Mouse (Mus musculus) hindbrain, embryonic 14.5 days (tissue): ENCODE results near the gene Arhgap9. TPM values are rescaled to one million over a fixed set of nuclear protein-coding genes. Genes with fewer than 3 reads are reported as not detected.

ENCODE experiments used
- ATAC-seq: fragments of 200-750 bp; cut with Nextera tagmentation; 2 replicates; pipeline ENCODE4 v1.8.0; 2017; ENCODE audit warnings: moderate number of reproducible peaks, mild to moderate bottlenecking, moderate TSS enrichment, moderate library complexity; ENCODE audit not compliant: low FRiP score
- DNase-seq: peaks from one replicate; pipeline ENCODE4 v3.0.0-alpha.2; 2015; ENCODE audit warnings: low spot score
- H3K27ac ChIP-seq: fragments of 300-500 bp; sonication (generic); 2 replicates; pipeline ENCODE4 v1.5.1; 2014; ENCODE audit warnings: mild to moderate bottlenecking, moderate library complexity
- H3K27me3 ChIP-seq: fragments of 300-500 bp; sonication (generic); 2 replicates; pipeline ENCODE4 v1.6.1; 2014; ENCODE audit warnings: mild to moderate bottlenecking, low read length, mixed read lengths; ENCODE audit not compliant: control insufficient read depth, insufficient read depth
- H3K36me3 ChIP-seq: fragments of 300-500 bp; sonication (generic); replicated peaks from 2 replicates; pipeline ENCODE4 v1.6.1; 2014; ENCODE audit not compliant: control insufficient read depth, insufficient read depth
- H3K4me1 ChIP-seq: fragments of 300-500 bp; sonication (generic); replicated peaks from 2 replicates; pipeline ENCODE4 v1.6.1; 2014; ENCODE audit warnings: antibody characterized with exemption, low read length, mixed read lengths; ENCODE audit not compliant: control insufficient read depth, insufficient read depth
- H3K4me2 ChIP-seq: fragments of 300-500 bp; sonication (generic); replicated peaks from 2 replicates; pipeline ENCODE4 v1.6.1; 2014; ENCODE audit warnings: mild to moderate bottlenecking, moderate library complexity
- H3K4me3 ChIP-seq: fragments of 300-500 bp; sonication (generic); replicated peaks from 2 replicates; pipeline ENCODE4 v1.5.1; 2014; ENCODE audit warnings: mild to moderate bottlenecking, low read length
- H3K9ac ChIP-seq: fragments of 300-500 bp; sonication (generic); 2 replicates; pipeline ENCODE4 v1.6.1; 2014
- H3K9me3 ChIP-seq: fragments of 300-500 bp; sonication (generic); 2 replicates; pipeline ENCODE4 v1.6.1; 2016; ENCODE audit warnings: low read length; ENCODE audit not compliant: control insufficient read depth
- WGBS: fragments of 180-500 bp; shearing (Covaris S2); extraction: QIAGEN DNeasy Blood & Tissue Kit; methylation state at CpG from one replicate; pipeline ENCODE4 v1.1.7; 2014; 5-methylcytosine and 5-hydroxymethylcytosine counted together
- polyA plus RNA-seq: library from polyadenylated mRNA; unstranded; fragments of >200 nt; fragmentation: Nextera tagmentation; extraction: Ambion mirVana; gene quantifications from 2 replicates; pipeline ENCODE4 v1.2.1, GENCODE M21; 2014

Gene Arhgap9
- polyA plus RNA-seq, 1 experiment from 2014 or later: 0.88 TPM

- Histone ChIP-seq H3K4me2 (peak overlapping the region; percentile 46), H3K9me3 (no peaks in the 10 kb centered on the region), H3K9ac (peak overlapping the region; percentile 39; the same call in 1 of the 2 replicates), H3K27ac (no peak overlapping the region), H3K27me3 (no peaks in the 10 kb centered on the region; the same call in 1 of the 2 replicates), H3K4me1 (0 out of 2 replicates have a peak, but pooled peaks cover 3% of the 10 kb centered on the region), H3K36me3 (no peaks in the 10 kb centered on the region), H3K4me3 (peak overlapping the region; percentile 17)
- DNase-seq (peak; percentile 68), ATAC-seq (peak; percentile 60; the same call in 1 of the 2 replicates)
- WGBS: 12% methylated on average over 24 of the region's 24 CpGs
Measured at GRCm38 (mm10) chr10:127350594-127351284, 29.0 kb downstream of the Arhgap9 start.

DNA sequence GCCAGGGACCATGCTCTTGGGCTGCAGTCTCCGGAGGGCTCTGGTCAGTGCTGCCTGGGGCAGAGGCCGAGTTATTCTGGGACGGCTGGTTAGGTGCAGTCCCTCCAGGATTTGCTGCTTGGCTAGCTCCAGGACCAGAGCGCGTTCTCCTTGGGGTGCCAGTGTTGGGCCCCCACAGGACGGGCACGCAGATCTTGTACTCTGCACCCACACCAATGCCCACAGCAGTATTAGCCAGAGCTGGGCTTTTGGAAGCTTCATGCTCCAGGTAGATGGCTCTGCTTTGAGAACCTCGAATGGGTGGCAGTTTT, 29.5 kb downstream of the Arhgap9 start:
- no peak for ATAC-seq
- 79% methylated on average over 8 of the region's 8 CpGs for WGBS
- no peak overlapping the region for H3K4me2 ChIP-seq
- no peak for DNase-seq
- no peaks in the 10 kb centered on the region; the same call in 1 of the 2 replicates for H3K27me3 ChIP-seq
- H3K27ac ChIP-seq: no peak overlapping the region
- H3K4me1 ChIP-seq: 0 out of 2 replicates have a peak, but pooled peaks cover 3% of the 10 kb centered on the region
- H3K9me3 ChIP-seq: no peaks in the 10 kb centered on the region
- 0 out of 2 replicates have a peak overlapping the region, but pooled peaks have one; percentile 39 for H3K9ac ChIP-seq
- H3K36me3 ChIP-seq: no peaks in the 10 kb centered on the region
- H3K4me3 ChIP-seq: no peak overlapping the region

GRCm38 (mm10) chr10:127351719-127352118, 30.0 kb downstream of the Arhgap9 start:
- Histone ChIP-seq H3K36me3 (no peaks in the 10 kb centered on the region), H3K9me3 (no peaks in the 10 kb centered on the region), H3K4me3 (no peak overlapping the region), H3K9ac (no peak overlapping the region), H3K27ac (no peak overlapping the region), H3K4me1 (0 out of 2 replicates have a peak, but pooled peaks cover 3% of the 10 kb centered on the region), H3K27me3 (no peaks in the 10 kb centered on the region; the same call in 1 of the 2 replicates), H3K4me2 (no peak overlapping the region)
- 78% methylated on average over 8 of the region's 8 CpGs for WGBS
- no peak for DNase-seq
- no peak for ATAC-seq

- Histone ChIP-seq H3K27ac (no peak overlapping the region), H3K4me3 (no peak overlapping the region), H3K9ac (no peak overlapping the region), H3K36me3 (no peaks in the 10 kb centered on the region), H3K9me3 (no peaks in the 10 kb centered on the region), H3K27me3 (no peaks in the 10 kb centered on the region; the same call in 1 of the 2 replicates), H3K4me2 (no peak overlapping the region), H3K4me1 (0 out of 2 replicates have a peak, but pooled peaks cover 3% of the 10 kb centered on the region)
- ATAC-seq (no peak), DNase-seq (no peak)
- 91% methylated on average over 9 of the region's 9 CpGs for WGBS
Measured at GRCm38 (mm10) chr10:127352187-127352586, 30.4 kb downstream of the Arhgap9 start.

DNA sequence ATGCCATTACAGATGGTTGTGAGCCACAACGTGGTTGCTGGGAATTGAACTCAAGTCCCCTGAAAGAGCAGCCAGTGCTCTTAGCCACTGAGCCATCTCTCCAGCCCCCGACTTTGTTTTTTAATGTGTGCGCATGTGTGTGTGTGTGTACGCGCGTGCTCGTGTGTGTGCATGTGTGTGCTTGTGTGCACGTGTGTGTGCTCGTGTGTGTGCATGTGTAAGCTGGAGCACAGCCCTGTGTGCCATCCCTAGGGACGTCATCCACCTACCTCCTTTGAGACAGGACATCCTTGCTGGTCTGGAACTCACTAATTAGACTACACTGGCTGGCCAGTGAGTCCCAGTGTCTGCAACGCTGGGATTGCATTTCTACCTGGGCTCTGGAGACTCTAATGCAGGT, 31.0 kb downstream of the Arhgap9 start:
- no peak overlapping the region for H3K4me3 ChIP-seq
- H3K9ac ChIP-seq: no peak overlapping the region
- WGBS: 88% methylated on average over 11 of the region's 11 CpGs
- no peak overlapping the region for H3K27ac ChIP-seq
- H3K4me2 ChIP-seq: no peak overlapping the region
- no peaks in the 10 kb centered on the region for H3K9me3 ChIP-seq
- DNase-seq: no peak
- 0 out of 2 replicates have a peak, but pooled peaks cover 3% of the 10 kb centered on the region for H3K4me1 ChIP-seq
- no peak for ATAC-seq
- no peaks in the 10 kb centered on the region; the same call in 1 of the 2 replicates for H3K27me3 ChIP-seq
- no peaks in the 10 kb centered on the region for H3K36me3 ChIP-seq

DNA sequence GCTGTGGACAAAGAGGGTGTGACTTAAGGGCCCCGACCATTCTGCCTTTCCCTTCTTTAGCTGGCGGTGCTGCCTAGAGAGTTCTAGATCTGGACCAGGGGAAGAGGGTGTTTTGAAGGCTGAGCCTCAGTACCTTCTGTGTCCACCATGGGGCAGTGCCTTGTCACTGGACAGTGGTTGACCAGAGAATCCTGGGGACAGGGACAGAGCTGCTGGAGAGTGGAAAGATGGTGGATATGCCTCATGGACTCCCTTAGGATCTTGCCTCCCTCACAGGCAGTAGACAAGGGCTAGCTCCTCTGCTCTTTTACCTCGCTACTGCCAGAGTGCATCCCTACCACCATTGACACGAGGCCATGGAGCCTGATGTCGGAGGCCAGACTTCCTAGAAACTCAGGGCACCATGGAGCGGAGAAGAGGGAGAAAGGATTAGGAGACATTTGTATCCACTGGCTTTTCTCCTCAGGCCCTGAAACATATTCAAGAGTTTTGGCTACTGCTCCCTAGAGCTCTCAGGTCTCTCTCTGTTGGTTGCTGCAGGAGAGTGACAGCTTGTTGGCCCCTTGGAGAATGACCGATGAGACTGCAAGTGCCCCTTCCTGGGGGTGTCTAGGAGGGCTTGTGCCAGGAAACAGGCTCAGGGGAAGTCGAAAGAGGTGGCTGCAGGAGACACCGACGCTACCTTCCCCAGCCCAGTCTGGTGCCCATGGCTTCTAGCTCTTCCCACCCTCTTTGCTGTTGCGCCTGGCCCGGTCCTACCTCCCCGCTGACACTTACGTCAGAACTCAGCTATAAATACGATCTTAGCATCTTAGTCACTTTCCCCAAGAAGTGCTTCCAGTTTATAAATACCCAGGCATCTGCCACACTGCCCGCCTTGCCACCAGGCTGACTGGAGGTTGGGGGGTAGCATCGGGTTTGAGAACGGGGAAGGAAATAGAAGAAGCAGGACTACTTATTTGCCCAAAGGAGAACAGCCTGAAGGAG, 32.4 kb downstream of the Arhgap9 start, which contains the start of gene Inhbe:
Inhbe (minus strand) TSS at position 503 of the 987 bp plus-strand sequence.
- Histone ChIP-seq H3K4me1 (0 out of 2 replicates have a peak, but pooled peaks cover 3% of the 10 kb centered on the region), H3K4me3 (no peak within 1 kb of the TSS), H3K27ac (no peak within 1 kb of the TSS), H3K36me3 (no peaks in the 10 kb centered on the region), H3K4me2 (no peak within 1 kb of the TSS), H3K9ac (no peak within 1 kb of the TSS), H3K9me3 (no peaks in the 10 kb centered on the region), H3K27me3 (no peaks in the 10 kb centered on the region; the same call in 1 of the 2 replicates)
- WGBS: 85% methylated on average over 18 of the region's 18 CpGs
- DNase-seq (no peak), ATAC-seq (no peak)

- Histone ChIP-seq H3K9me3 (no peaks in the 10 kb centered on the region), H3K9ac (no peak overlapping the region), H3K27ac (no peak overlapping the region), H3K4me1 (0 out of 2 replicates have a peak, but pooled peaks cover 3% of the 10 kb centered on the region), H3K4me3 (no peak overlapping the region), H3K36me3 (no peaks in the 10 kb centered on the region), H3K4me2 (no peak overlapping the region), H3K27me3 (no peaks in the 10 kb centered on the region)
- no peak for ATAC-seq
- WGBS: 49% methylated on average over 10 of the region's 10 CpGs
- DNase-seq: no peak
Measured at GRCm38 (mm10) chr10:127355336-127355735, 33.6 kb downstream of the Arhgap9 start.

DNA sequence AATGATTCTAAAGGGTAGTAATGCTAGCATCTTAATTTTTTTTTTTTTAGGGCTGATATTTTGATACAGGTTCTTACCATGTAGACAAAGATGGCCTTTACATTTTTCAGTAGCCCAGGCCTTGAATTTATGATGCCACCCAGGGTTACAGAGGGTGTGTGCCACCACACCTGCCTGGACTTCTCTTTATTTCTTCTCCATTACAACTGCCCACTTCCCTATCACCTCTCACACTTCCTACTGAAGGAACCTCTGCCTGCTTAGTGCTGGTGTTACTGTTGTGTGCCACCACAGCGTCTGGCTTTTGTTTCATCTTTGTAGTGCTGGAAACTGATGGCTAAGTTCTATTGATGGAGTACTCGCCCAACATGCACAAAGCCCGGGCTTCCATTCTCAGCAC, 39.0 kb downstream of the Arhgap9 start:
- DNase-seq (no peak), ATAC-seq (no peak)
- Histone ChIP-seq H3K27ac (no peak overlapping the region), H3K4me1 (no peaks in the 10 kb centered on the region), H3K4me3 (no peak overlapping the region), H3K4me2 (no peak overlapping the region), H3K9ac (no peak overlapping the region), H3K27me3 (no peaks in the 10 kb centered on the region), H3K9me3 (no peaks in the 10 kb centered on the region), H3K36me3 (no peaks in the 10 kb centered on the region)
- WGBS: 89% methylated on average over 3 of the region's 3 CpGs

DNA sequence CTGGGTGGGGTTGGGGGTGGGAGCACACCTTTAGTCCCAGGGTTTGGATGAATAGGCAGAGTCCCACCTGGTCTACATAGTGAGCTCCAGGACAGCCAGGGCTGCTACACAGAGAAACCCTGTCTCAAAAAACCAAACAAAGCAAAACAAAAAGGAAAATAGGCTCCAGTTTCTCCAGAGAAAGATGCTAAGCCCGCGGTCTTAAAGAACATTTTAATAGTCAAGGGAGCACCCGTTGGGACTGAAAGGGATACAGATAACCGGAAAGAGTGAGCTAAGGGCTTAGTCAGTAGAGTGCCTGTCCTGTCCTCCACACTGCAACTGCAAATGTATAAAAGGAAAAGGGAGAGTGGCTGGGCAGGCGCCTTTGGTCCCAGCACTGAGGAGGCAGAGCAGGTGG, 45.4 kb downstream of the Arhgap9 start:
- DNase-seq (no peak), ATAC-seq (no peak)
- WGBS: 75% methylated on average over 5 of the region's 5 CpGs
- H3K9me3 ChIP-seq: no peaks in the 10 kb centered on the region
- H3K4me3 ChIP-seq: no peak overlapping the region
- H3K4me1 ChIP-seq: no peaks in the 10 kb centered on the region
- no peaks in the 10 kb centered on the region for H3K36me3 ChIP-seq
- H3K27ac ChIP-seq: no peak overlapping the region
- H3K9ac ChIP-seq: no peak overlapping the region
- no peak overlapping the region for H3K4me2 ChIP-seq
- H3K27me3 ChIP-seq: no peaks in the 10 kb centered on the region
